Mouse (Mus musculus): Measurements from ENCODE around the gene Pard3. TPM values are rescaled to one million over a fixed set of nuclear protein-coding genes. Genes with fewer than 3 reads are reported as not detected.

The Pard3 gene
- polyA plus RNA-seq, 1 experiment from 2014 or later = 16.4 TPM

DNA sequence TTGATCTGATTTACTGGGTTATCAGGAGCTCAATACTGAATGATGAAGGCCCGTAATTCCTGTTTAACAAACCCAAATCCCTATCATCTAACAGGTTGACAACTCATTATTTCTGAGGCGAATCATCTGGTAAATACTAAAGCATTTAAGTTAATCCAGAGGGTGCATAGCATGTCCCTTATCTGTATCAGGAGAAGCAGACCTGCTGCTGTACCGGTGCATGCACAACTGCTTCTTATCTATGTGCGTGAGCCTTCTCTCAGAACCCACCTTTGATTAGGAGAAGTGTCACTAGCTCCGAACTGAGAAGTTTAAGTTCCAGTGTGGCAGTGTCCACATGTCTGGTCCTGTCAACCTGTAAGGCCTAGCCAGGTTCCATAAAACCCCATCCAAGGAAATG, 499.9 kb downstream of the Pard3 start:
- no peak overlapping the region for H3K9ac ChIP-seq (replicated peaks; ENCODE audit: low read depth, low read length)
- H3K4me1 ChIP-seq (replicated peaks; ENCODE audit: control insufficient read depth, insufficient read depth, low read length) = no peaks in the 10 kb centered on the region
- no peak for ATAC-seq
- no peaks in the 10 kb centered on the region for H3K9me3 ChIP-seq (ENCODE audit: control insufficient read depth, low read length)
- 97% methylated on average over 5 of the region's 5 CpGs for WGBS
- H3K4me2 ChIP-seq (ENCODE audit: low read length) = no peak overlapping the region
- no peak overlapping the region for H3K27ac ChIP-seq (ENCODE audit: low read length)
- no peak overlapping the region for H3K4me3 ChIP-seq (replicated peaks; ENCODE audit: low read length)
- no peaks in the 10 kb centered on the region for H3K27me3 ChIP-seq (replicated peaks; ENCODE audit: control insufficient read depth, insufficient read depth, low read length)
- H3K36me3 ChIP-seq (ENCODE audit: control insufficient read depth, insufficient read depth) = no peaks in the 10 kb centered on the region

DNA sequence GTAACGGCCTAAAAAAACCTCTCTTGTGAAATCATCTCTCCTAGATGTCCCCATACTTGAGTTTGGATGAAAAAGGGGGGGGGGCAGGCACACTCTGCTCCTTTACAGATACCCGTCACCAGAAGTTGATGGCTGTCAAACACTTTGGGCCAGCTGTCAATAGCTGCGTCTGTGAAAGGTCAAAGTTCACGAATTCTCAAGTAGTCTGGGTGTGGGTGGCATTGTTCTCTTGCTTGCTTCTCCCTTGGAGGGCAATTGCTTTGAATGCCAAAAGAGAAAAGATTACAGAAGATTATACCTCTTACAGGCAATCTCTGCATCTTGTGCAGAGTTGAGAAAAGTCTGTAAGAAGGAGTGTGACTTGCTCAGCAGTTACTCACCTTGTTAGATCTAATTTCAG, 500.7 kb downstream of the Pard3 start:
- 21% methylated on average over 4 of the region's 4 CpGs for WGBS
- no peak overlapping the region for H3K27ac ChIP-seq (ENCODE audit: low read length)
- H3K9me3 ChIP-seq (ENCODE audit: control insufficient read depth, low read length) = no peaks in the 10 kb centered on the region
- H3K4me1 ChIP-seq (replicated peaks; ENCODE audit: control insufficient read depth, insufficient read depth, low read length) = peaks cover 5% of the 10 kb centered on the region; the same call in 1 of the 2 replicates
- H3K27me3 ChIP-seq (replicated peaks; ENCODE audit: control insufficient read depth, insufficient read depth, low read length) = no peaks in the 10 kb centered on the region
- H3K36me3 ChIP-seq (ENCODE audit: control insufficient read depth, insufficient read depth) = no peaks in the 10 kb centered on the region
- no peak overlapping the region for H3K9ac ChIP-seq (replicated peaks; ENCODE audit: low read depth, low read length)
- H3K4me2 ChIP-seq (ENCODE audit: low read length) = no peak overlapping the region
- no peak overlapping the region for H3K4me3 ChIP-seq (replicated peaks; ENCODE audit: low read length)
- no peak for ATAC-seq

DNA sequence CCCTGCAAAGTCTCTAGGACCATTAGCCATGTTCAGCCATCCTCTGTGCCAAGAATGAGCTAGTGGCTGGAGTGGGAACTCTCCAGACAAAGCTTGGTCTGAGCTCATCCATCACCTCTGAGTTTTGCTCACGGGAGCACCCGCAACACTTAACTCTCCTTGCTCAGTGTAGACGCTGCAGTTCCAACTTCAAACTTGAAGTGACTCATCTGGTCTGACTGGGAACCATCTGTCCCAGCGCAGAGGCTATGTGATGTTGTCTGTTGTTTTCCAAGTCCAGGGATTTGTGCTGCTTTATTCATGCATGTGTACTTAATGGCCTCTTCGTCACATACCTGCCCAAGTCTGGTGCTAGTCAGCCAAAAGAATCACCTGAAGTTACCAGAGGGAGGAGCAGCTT, 505.5 kb downstream of the Pard3 start:
- 76% methylated on average over 5 of the region's 5 CpGs for WGBS
- H3K9me3 ChIP-seq (ENCODE audit: control insufficient read depth, low read length) = no peaks in the 10 kb centered on the region

DNA sequence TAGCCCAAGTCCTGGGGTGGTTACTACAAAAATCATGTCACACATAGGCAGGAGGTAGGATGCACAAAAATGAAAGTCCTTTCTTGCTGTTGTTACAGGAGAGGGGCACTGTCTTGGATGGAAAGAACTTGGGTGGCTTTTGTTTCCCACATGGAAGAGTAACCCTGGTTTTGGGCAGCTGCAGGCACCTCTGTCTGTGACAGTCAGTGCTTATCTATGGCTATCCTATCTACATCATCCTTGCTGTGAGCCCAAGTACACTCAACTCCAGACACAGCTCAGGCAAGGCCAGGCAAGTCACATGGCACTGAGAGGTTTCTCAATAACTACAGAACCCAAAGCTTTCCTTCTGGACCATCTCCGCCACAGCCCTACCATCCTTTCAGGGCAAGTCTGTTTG, 506.8 kb downstream of the Pard3 start:
- ATAC-seq = no peak
- Histone ChIP-seq H3K4me3 (replicated peaks; ENCODE audit: low read length) (no peak overlapping the region), H3K9ac (replicated peaks; ENCODE audit: low read depth, low read length) (no peak overlapping the region), H3K27me3 (replicated peaks; ENCODE audit: control insufficient read depth, insufficient read depth, low read length) (no peaks in the 10 kb centered on the region), H3K4me1 (replicated peaks; ENCODE audit: control insufficient read depth, insufficient read depth, low read length) (peaks cover 8% of the 10 kb centered on the region; the same call in 1 of the 2 replicates), H3K9me3 (ENCODE audit: control insufficient read depth, low read length) (no peaks in the 10 kb centered on the region), H3K36me3 (ENCODE audit: control insufficient read depth, insufficient read depth) (no peaks in the 10 kb centered on the region), H3K27ac (ENCODE audit: low read length) (no peak overlapping the region), H3K4me2 (ENCODE audit: low read length) (no peak overlapping the region)
- 90% methylated on average over 1 of the region's 1 CpGs for WGBS

More for the DNA sequence above, 505.5 kb downstream of the Pard3 start:
- no peak for ATAC-seq
- peaks cover 8% of the 10 kb centered on the region; the same call in 1 of the 2 replicates for H3K4me1 ChIP-seq (replicated peaks; ENCODE audit: control insufficient read depth, insufficient read depth, low read length)
- H3K27me3 ChIP-seq (replicated peaks; ENCODE audit: control insufficient read depth, insufficient read depth, low read length) = no peaks in the 10 kb centered on the region
- H3K9ac ChIP-seq (replicated peaks; ENCODE audit: low read depth, low read length) = no peak overlapping the region
- H3K36me3 ChIP-seq (ENCODE audit: control insufficient read depth, insufficient read depth) = no peaks in the 10 kb centered on the region
- no peak overlapping the region for H3K27ac ChIP-seq (ENCODE audit: low read length)
- no peak overlapping the region for H3K4me3 ChIP-seq (replicated peaks; ENCODE audit: low read length)
- H3K4me2 ChIP-seq (ENCODE audit: low read length) = no peak overlapping the region

DNA sequence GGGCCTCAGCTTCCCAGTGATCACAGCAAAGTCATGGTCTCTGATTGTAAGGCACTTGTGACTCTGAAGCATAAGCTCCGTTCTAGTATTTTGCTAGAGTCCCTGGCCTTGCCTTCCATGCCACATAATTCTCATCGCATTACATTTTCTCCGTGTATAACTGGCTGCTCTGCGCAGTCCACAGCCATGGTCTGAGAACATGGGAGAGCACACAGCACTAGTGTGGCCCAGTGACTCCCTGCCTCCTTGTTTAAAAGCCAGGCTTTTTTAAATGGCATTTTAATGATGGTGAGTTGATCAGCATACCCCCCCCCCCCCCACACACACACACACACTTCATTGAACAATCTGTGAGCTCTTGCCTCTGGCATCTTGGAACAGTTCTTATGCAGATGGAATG, 508.8 kb downstream of the Pard3 start:
- peak; percentile 28; the same call in 1 of the 2 replicates for ATAC-seq
- 0 out of 2 replicates have a peak overlapping the region, but pooled peaks have one; percentile 19 for H3K27ac ChIP-seq (ENCODE audit: low read length)
- no peaks in the 10 kb centered on the region for H3K27me3 ChIP-seq (replicated peaks; ENCODE audit: control insufficient read depth, insufficient read depth, low read length)

DNA sequence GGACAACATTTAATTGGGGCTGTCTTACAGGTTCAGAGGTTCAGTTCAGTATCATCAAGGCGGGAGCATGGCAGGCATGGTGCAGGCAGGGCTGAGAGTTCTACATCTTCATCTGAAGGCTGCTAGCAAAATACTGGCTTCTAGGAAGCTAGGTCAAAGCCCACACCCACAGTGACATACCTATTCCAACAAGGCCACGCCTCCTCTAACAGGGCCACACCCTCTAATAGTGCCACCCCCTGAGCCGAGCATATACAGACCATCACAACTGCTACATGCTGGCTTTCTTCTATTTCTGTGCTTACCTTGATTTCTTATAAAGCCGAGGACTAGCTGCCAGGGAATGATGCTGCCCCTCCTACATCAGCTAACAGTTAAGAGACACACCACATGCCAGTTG, 513.0 kb downstream of the Pard3 start:
- WGBS = 91% methylated on average over 4 of the region's 4 CpGs
- Histone ChIP-seq H3K4me3 (replicated peaks; ENCODE audit: low read length) (no peak overlapping the region), H3K27ac (ENCODE audit: low read length) (no peak overlapping the region)

More for the DNA sequence above, 508.8 kb downstream of the Pard3 start:
- Histone ChIP-seq H3K4me2 (ENCODE audit: low read length) (no peak overlapping the region), H3K9ac (replicated peaks; ENCODE audit: low read depth, low read length) (no peak overlapping the region), H3K36me3 (ENCODE audit: control insufficient read depth, insufficient read depth) (no peaks in the 10 kb centered on the region), H3K9me3 (ENCODE audit: control insufficient read depth, low read length) (no peaks in the 10 kb centered on the region), H3K4me1 (replicated peaks; ENCODE audit: control insufficient read depth, insufficient read depth, low read length) (peaks cover 8% of the 10 kb centered on the region; the same call in 1 of the 2 replicates), H3K4me3 (replicated peaks; ENCODE audit: low read length) (no peak overlapping the region)
- 74% methylated on average over 4 of the region's 4 CpGs for WGBS

DNA sequence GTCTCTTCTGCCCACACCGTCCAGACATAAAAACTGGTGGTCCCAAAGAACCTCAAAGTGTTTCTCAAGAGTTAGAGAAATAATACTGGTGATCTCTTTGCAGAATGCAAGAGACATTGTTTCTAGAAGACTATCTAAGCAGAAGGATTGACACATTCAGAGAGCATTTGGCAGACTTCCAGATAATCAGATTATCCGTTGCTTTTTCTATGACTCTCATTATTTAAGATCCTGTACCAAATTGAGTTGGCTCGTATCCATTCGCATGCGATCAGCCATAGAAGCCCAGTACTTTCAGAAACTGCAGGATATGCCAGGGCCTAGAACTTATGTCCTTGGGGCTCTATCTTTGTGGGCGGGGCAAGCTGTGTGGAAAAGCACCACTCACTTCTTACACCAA, 514.0 kb downstream of the Pard3 start:
- H3K4me3 ChIP-seq (replicated peaks; ENCODE audit: low read length) = no peak overlapping the region
- no peak overlapping the region for H3K27ac ChIP-seq (ENCODE audit: low read length)
- WGBS = 22% methylated on average over 6 of the region's 6 CpGs
- no peaks in the 10 kb centered on the region for H3K27me3 ChIP-seq (replicated peaks; ENCODE audit: control insufficient read depth, insufficient read depth, low read length)
- ATAC-seq = no peak; the same call in 1 of the 2 replicates
- no peaks in the 10 kb centered on the region for H3K36me3 ChIP-seq (ENCODE audit: control insufficient read depth, insufficient read depth)
- no peak overlapping the region for H3K9ac ChIP-seq (replicated peaks; ENCODE audit: low read depth, low read length)
- no peak overlapping the region for H3K4me2 ChIP-seq (ENCODE audit: low read length)
- H3K9me3 ChIP-seq (ENCODE audit: control insufficient read depth, low read length) = no peaks in the 10 kb centered on the region
- peaks cover 2% of the 10 kb centered on the region; the same call in 1 of the 2 replicates for H3K4me1 ChIP-seq (replicated peaks; ENCODE audit: control insufficient read depth, insufficient read depth, low read length)

More for the DNA sequence above, 513.0 kb downstream of the Pard3 start:
- no peak for ATAC-seq
- H3K4me2 ChIP-seq (ENCODE audit: low read length) = no peak overlapping the region
- no peaks in the 10 kb centered on the region for H3K36me3 ChIP-seq (ENCODE audit: control insufficient read depth, insufficient read depth)
- H3K9ac ChIP-seq (replicated peaks; ENCODE audit: low read depth, low read length) = no peak overlapping the region
- H3K27me3 ChIP-seq (replicated peaks; ENCODE audit: control insufficient read depth, insufficient read depth, low read length) = no peaks in the 10 kb centered on the region
- H3K9me3 ChIP-seq (ENCODE audit: control insufficient read depth, low read length) = no peaks in the 10 kb centered on the region
- H3K4me1 ChIP-seq (replicated peaks; ENCODE audit: control insufficient read depth, insufficient read depth, low read length) = peaks cover 2% of the 10 kb centered on the region; the same call in 1 of the 2 replicates

DNA sequence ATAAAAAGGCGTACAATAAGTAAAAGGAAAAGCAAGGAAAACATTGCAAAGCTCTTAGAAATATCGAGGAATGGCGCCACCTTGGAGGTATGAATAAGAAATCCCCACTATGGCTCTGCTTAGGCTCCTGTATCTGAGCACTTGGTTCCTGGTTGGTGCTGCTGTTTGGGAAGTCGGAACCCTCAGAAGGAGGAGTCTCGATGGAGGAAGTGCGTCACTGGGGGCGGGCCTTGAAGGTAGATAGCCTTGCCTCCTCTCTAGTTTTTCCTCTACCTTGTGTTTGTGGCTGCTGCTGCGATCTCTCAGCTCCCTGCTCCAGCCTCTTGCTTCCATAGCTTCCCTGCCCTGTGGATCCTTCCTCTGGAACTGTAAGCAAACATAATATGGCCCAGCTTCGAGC, 515.7 kb downstream of the Pard3 start:
- Histone ChIP-seq H3K27me3 (replicated peaks; ENCODE audit: control insufficient read depth, insufficient read depth, low read length) (no peaks in the 10 kb centered on the region), H3K4me3 (replicated peaks; ENCODE audit: low read length) (no peak overlapping the region), H3K4me1 (replicated peaks; ENCODE audit: control insufficient read depth, insufficient read depth, low read length) (peaks cover 11% of the 10 kb centered on the region), H3K4me2 (ENCODE audit: low read length) (no peak overlapping the region), H3K9ac (replicated peaks; ENCODE audit: low read depth, low read length) (no peak overlapping the region), H3K27ac (ENCODE audit: low read length) (no peak overlapping the region), H3K9me3 (ENCODE audit: control insufficient read depth, low read length) (no peaks in the 10 kb centered on the region), H3K36me3 (ENCODE audit: control insufficient read depth, insufficient read depth) (no peaks in the 10 kb centered on the region)
- 89% methylated on average over 9 of the region's 9 CpGs for WGBS
- no peak for ATAC-seq

DNA sequence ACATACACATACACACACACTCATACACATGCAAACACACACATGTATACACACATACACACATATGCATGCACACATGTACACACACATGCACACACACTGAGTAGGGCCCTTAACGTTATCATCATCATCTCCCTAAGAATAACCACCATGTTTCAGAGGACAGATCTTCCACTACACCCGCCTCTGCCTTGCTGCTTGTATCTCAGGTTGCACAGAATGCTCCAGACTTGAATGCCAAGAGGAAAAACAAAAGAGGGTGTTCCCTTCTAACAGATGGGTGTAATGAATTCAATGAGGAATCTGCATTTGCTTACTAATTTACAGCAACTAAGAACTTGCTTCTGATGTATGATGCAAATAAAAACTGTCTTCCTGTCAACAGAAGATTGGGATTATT, 519.7 kb downstream of the Pard3 start:
- Histone ChIP-seq H3K4me3 (replicated peaks; ENCODE audit: low read length) (no peak overlapping the region), H3K9me3 (ENCODE audit: control insufficient read depth, low read length) (no peaks in the 10 kb centered on the region), H3K9ac (replicated peaks; ENCODE audit: low read depth, low read length) (no peak overlapping the region), H3K4me1 (replicated peaks; ENCODE audit: control insufficient read depth, insufficient read depth, low read length) (peaks cover 14% of the 10 kb centered on the region), H3K27me3 (replicated peaks; ENCODE audit: control insufficient read depth, insufficient read depth, low read length) (no peaks in the 10 kb centered on the region), H3K4me2 (ENCODE audit: low read length) (no peak overlapping the region), H3K36me3 (ENCODE audit: control insufficient read depth, insufficient read depth) (no peaks in the 10 kb centered on the region), H3K27ac (ENCODE audit: low read length) (no peak overlapping the region)
- peak; percentile 18; the same call in 1 of the 2 replicates for ATAC-seq
- WGBS = 60% methylated on average over 2 of the region's 2 CpGs

DNA sequence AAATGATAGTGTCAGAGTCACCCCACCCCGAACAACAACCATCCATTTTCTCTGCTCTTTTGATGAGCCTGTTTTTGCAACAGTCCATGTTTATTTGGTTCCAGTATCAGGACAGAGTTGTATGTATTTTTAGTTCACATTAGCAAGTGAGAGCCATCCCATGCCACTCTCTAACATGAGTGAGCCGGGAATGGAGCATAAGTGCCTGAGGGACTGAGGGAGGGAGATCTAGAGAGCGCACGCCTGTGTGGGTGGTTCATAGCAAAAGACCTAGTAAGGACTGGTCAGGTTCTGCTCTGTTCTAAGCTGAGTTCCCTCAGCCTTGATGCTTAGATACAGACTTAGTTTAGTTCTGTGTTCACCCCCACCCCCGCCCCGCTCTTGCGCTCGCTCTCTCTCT, 521.9 kb downstream of the Pard3 start:
- Histone ChIP-seq H3K4me2 (ENCODE audit: low read length) (no peak overlapping the region), H3K36me3 (ENCODE audit: control insufficient read depth, insufficient read depth) (no peaks in the 10 kb centered on the region), H3K27ac (ENCODE audit: low read length) (no peak overlapping the region), H3K4me1 (replicated peaks; ENCODE audit: control insufficient read depth, insufficient read depth, low read length) (peaks cover 14% of the 10 kb centered on the region), H3K4me3 (replicated peaks; ENCODE audit: low read length) (no peak overlapping the region), H3K27me3 (replicated peaks; ENCODE audit: control insufficient read depth, insufficient read depth, low read length) (no peaks in the 10 kb centered on the region), H3K9ac (replicated peaks; ENCODE audit: low read depth, low read length) (no peak overlapping the region), H3K9me3 (ENCODE audit: control insufficient read depth, low read length) (no peaks in the 10 kb centered on the region)
- no peak for ATAC-seq
- 90% methylated on average over 8 of the region's 8 CpGs for WGBS
